Mouse (Mus musculus) stomach, postnatal 0 days (tissue): Measurements from ENCODE around the gene Tex46.

Experiments used
- CTCF ChIP-seq: IDR thresholded peaks from 2 replicates; pipeline ENCODE4 v1.5.1; 2016; ENCODE audit warnings: antibody characterized with exemption, low read depth, mild to moderate bottlenecking, moderate library complexity
- EP300 ChIP-seq: optimal IDR thresholded peaks from 2 replicates; pipeline ENCODE3; 2016; ENCODE audit warnings: antibody characterized with exemption

DNA sequence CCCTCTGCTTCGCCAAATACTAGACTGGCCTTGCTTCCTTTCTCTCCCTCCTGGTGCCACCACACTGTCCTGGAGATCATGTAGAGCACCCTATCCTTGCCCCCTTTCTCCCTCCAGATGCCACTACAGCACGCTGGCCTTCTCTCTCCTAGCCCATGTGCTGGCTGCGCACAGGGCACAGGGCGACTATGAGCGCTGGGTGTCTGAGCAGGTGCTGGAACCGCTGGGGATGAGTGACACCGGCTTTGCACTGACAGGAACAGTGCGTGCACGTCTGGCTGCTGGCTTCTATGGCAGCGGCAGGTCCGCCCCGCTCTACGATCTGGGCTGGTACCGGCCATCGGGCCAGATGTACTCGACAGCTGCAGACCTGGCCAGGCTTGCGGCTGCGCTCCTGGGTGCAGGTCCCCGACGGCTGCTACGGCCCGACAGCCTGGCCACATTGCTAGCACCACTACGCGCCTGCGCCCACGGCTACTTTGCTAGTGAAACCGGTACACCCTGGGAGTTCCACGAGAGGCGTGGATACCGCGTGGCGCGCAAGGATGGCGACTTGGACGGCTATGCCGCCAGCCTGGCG lies 26.8 kb downstream of the Tex46 start:
- TF ChIP-seq CTCF (no peak), EP300 (no peak)
